In genomic region chr1:186905942-186906341, GRCm38 (mm10) we compare ENCODE assay signal across 25 mouse cellular contexts.
"Had no signal": no experiment of that assay in that cellular context is flagged by ENCODE, and none has a peak within 500 bp of the region (broad histone marks: within the 10 kb centered on the region; RNA-seq: fewer than 3 reads in every experiment).

No protein-coding gene starts in this region.

- H3K27ac ChIP-seq: embryonic facial prominence, embryonic 10.5 days; embryonic facial prominence, embryonic 12.5 days; embryonic facial prominence, embryonic 13.5 days; embryonic facial prominence, embryonic 15.5 days; forebrain, embryonic 10.5 days; forebrain, embryonic 12.5 days; forebrain, embryonic 13.5 days; forebrain, embryonic 15.5 days; gastrocnemius, adult 2 months; heart, adult 2 months; heart, embryonic 10.5 days had no signal

- H3K4me3 ChIP-seq: embryonic facial prominence, embryonic 10.5 days; embryonic facial prominence, embryonic 12.5 days; embryonic facial prominence, embryonic 13.5 days; embryonic facial prominence, embryonic 15.5 days; erythroblast, embryonic 14.5 days; forebrain, embryonic 10.5 days; forebrain, embryonic 12.5 days; forebrain, embryonic 13.5 days; forebrain, embryonic 15.5 days; gastrocnemius, adult 2 months; heart, adult 2 months; heart, embryonic 10.5 days had no signal

- H3K27me3 ChIP-seq: embryonic facial prominence, embryonic 12.5 days; embryonic facial prominence, embryonic 13.5 days; embryonic facial prominence, embryonic 15.5 days; forebrain, embryonic 13.5 days; forebrain, embryonic 15.5 days had no signal

- DNase-seq: cerebellum, adult 9-10 months; cerebellum, adult 9-11 months; cerebellum, postnatal 10 days; cerebellum, postnatal 14 days; cerebellum, postnatal 25 days; cerebellum, postnatal 36 days; embryo, embryonic 11 days; forebrain, postnatal 0 days; gastrocnemius, adult 2 months; gastrocnemius, postnatal 14 days; gastrocnemius, postnatal 25 days; gastrocnemius, postnatal 36 days; heart, adult 18-20 months; heart, adult 2 months had no signal

- H3K9me3 ChIP-seq: embryonic facial prominence, embryonic 10.5 days; embryonic facial prominence, embryonic 12.5 days; embryonic facial prominence, embryonic 13.5 days; embryonic facial prominence, embryonic 15.5 days; forebrain, embryonic 10.5 days; forebrain, embryonic 12.5 days; forebrain, embryonic 13.5 days; forebrain, embryonic 15.5 days; heart, embryonic 10.5 days had no signal

- H3K36me3 ChIP-seq: embryonic facial prominence, embryonic 10.5 days; embryonic facial prominence, embryonic 12.5 days; embryonic facial prominence, embryonic 13.5 days; embryonic facial prominence, embryonic 15.5 days; forebrain, embryonic 10.5 days; forebrain, embryonic 12.5 days; forebrain, embryonic 15.5 days; heart, embryonic 10.5 days had no signal

- H3K4me1 ChIP-seq: embryonic facial prominence, embryonic 10.5 days; embryonic facial prominence, embryonic 12.5 days; embryonic facial prominence, embryonic 13.5 days; embryonic facial prominence, embryonic 15.5 days; heart, embryonic 10.5 days had no signal

- H3K4me2 ChIP-seq: embryonic facial prominence, embryonic 12.5 days; embryonic facial prominence, embryonic 13.5 days; embryonic facial prominence, embryonic 15.5 days; forebrain, embryonic 12.5 days; forebrain, embryonic 13.5 days; forebrain, embryonic 15.5 days; heart, embryonic 11.5 days had no signal

- H3K9ac ChIP-seq: embryonic facial prominence, embryonic 12.5 days; embryonic facial prominence, embryonic 13.5 days; embryonic facial prominence, embryonic 15.5 days; forebrain, embryonic 12.5 days; forebrain, embryonic 13.5 days; forebrain, embryonic 15.5 days; forebrain, postnatal 0 days had no signal
